Mouse (Mus musculus): ENCODE data around the gene Cacna1f.

Cacna1f gene

GRCm38 (mm10) chrX:7606783-7607182 lies at the start of gene Cacna1f:
Cacna1f (plus strand) TSS chrX:7607083.
- no peak for DNase-seq (ENCODE audit: low spot score)

GRCm38 (mm10) chrX:7563076-7563475 lies 43.8 kb upstream of the Cacna1f start:
- no peak for DNase-seq (ENCODE audit: low spot score)

- no peak for DNase-seq (ENCODE audit: low spot score)
These were observed 40.5 kb upstream of the Cacna1f start for GRCm38 (mm10) chrX:7566352-7566751.

- DNase-seq (ENCODE audit: low spot score), result no peak
These were observed 39.4 kb upstream of the Cacna1f start for GRCm38 (mm10) chrX:7567491-7567890.

- DNase-seq (ENCODE audit: low spot score), result peak; percentile 19
These were observed 36.3 kb upstream of the Cacna1f start for GRCm38 (mm10) chrX:7570481-7571175.

GRCm38 (mm10) chrX:7571565-7572136 lies 35.2 kb upstream of the Cacna1f start:
- no peak for DNase-seq (ENCODE audit: low spot score)

- DNase-seq (ENCODE audit: low spot score), result no peak
These were observed 34.4 kb upstream of the Cacna1f start for GRCm38 (mm10) chrX:7572466-7572865.

DNA sequence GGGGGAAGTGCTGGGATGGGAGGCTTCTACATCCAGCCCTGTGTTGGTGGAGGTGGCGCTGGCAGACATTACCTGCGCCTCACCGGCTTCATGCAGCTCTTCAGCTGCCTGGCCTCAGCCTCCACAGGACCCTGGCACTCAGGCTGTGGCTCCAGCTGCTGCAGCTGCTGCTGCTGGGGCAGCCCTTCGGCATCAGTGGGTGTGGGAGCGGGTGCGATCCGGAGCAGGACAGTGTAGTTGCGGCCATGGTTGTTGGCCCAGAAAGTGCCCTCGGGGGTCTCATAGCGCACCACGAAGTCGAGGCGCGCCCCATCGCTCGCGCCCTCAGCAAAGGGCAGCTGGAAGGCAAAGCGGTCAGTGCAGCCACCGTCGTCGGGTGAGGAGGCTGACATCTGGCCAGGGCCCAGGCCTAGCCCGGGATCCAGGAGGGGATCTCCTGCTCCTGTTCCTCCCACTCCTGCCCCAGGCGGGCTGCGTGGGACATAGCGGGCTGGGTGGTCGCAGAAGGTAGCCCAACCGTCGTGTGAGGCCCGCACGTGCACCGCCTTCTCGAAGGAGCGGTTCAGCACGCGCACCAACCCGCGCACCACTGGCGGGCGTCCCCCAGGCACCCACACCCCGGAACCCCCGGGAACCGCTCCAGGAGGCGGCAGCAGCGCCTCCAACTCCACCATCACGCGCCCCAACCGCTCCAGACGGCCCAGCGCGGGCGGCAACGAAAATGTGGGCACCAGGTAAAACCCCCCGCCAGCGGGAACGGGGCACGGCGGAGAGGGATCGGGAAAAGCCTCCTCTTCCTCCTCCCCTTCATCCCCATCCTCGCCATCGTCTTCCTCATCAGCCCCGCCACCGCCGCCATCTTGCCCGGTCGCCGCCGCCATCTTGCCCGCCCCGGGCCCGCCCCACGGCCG lies 33.5 kb upstream of the Cacna1f start, which contains the start of gene Foxp3:
Foxp3 (plus strand) TSS at position 469 of the 911 bp plus-strand sequence.
- peak; percentile 10 for DNase-seq (ENCODE audit: low spot score)

GRCm38 (mm10) chrX:7574087-7574884 lies 32.6 kb upstream of the Cacna1f start, which contains the start of gene Ppp1r3f:
Ppp1r3f (minus strand) TSS chrX:7574283.
- peak; percentile 93 for DNase-seq (ENCODE audit: low spot score)

DNA sequence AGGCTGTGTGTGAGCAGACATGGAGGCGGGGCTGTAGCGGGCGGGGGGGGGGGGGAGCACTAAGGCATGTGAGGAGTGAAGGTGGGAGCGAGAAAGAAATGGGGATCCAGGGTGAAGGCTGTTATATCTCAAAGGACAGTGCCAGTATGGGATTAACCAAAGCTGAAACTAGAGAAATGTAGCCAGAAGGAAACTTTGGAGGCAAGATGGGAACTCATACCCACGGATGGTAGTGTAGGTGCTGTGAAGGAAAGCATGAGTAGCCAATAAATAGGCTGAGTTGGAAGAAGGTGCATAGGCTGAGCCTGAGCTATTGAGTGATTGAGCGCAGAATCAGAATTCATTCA lies 32.0 kb upstream of the Cacna1f start:
- DNase-seq (ENCODE audit: low spot score), result no peak

DNA sequence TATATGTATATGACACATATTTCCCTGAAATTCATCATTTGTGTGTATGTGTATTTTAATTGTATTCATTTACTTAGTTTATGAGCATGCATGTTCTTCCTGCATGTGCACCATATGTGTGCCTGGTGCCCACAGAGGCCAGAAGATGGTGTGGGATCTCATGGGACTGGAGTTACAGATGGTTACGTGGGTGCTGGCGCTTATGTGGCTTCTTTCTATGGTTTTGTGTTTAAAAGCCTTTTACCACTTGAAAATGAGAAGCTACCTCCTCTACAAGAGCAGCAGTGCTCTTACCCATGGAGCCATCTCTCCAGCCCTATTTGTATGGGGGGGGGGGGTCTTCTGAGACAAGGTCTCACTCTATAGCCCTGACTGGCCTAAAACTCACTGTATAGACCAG lies 25.7 kb upstream of the Cacna1f start:
- no peak for DNase-seq (ENCODE audit: low spot score)

- no peak for DNase-seq (ENCODE audit: low spot score)
These were observed 23.0 kb upstream of the Cacna1f start for GRCm38 (mm10) chrX:7583881-7584280.

GRCm38 (mm10) chrX:7586356-7586755 lies 20.5 kb upstream of the Cacna1f start:
- DNase-seq (ENCODE audit: low spot score), result no peak

- no peak for DNase-seq (ENCODE audit: low spot score)
These were observed 11.5 kb upstream of the Cacna1f start for GRCm38 (mm10) chrX:7595371-7595770.

- DNase-seq (ENCODE audit: low spot score), result no peak
These were observed 2.9 kb upstream of the Cacna1f start for GRCm38 (mm10) chrX:7604004-7604403.

GRCm38 (mm10) chrX:7604879-7605574 lies 1.9 kb upstream of the Cacna1f start, which contains the start of gene Ccdc22:
Ccdc22 (minus strand) TSS chrX:7605517.
- DNase-seq (ENCODE audit: low spot score), result peak; percentile 88

- DNase-seq (ENCODE audit: low spot score), result no peak
These were observed 1.3 kb upstream of the Cacna1f start for GRCm38 (mm10) chrX:7605575-7605941.

DNA sequence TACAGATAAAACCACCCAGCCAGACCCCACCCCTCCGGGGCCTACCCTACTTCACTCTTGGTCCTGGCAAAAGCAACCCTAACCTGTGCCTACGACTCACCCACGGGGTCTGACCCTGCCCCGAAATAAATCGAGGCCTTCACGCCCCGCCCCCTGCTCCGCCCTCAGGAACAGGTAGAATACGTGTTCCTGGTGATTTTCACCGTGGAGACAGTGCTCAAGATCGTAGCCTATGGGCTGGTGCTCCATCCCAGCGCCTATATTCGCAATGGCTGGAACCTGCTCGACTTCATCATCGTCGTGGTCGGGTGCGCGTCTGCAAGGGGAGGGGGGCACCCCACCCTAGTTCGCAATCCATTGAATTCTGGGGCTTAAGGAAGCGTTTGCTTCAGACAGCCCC lies 3.2 kb downstream of the Cacna1f start:
- DNase-seq (ENCODE audit: low spot score), result no peak

GRCm38 (mm10) chrX:7610536-7611258 lies 3.8 kb downstream of the Cacna1f start:
- DNase-seq (ENCODE audit: low spot score), result peak; percentile 38

DNA sequence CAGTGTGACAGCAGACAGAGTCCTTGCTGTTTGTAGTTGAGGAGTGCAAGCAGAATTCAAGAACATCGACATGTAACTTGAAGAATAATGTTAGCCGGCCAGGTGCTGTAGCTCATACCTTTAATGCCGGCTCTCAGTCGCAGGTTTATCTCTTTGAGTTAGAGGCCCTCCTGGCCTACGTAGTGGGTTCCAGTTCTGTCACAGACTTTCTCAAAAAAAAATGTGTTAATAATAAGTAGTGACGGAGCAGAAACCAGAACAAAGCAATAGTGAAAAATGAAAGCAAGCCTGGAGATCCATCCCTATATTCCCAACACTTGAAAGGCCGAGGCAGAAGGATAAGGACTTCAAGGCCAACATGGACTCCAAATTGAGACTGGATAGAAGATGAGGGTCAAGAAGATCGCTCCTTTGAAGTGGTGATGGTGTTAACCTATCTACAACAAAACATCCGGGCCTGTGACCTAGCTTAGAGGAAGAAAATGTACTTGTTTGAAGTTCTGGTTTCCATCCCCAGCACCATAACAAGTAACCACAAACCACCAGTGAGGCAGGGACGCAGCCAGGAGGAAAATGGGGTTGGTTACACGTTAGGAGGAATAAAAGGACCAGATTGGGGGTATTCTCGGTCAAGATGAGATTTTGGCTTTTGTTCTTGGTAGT lies 11.1 kb downstream of the Cacna1f start:
- no peak for DNase-seq (ENCODE audit: low spot score)
